Mouse (Mus musculus) testis, postnatal 10 days (tissue): ENCODE data around the gene Khdc3.
A peak's percentile ranks its signal among the peaks of the same experiment; 100 is the strongest.
"Not testable (repeated sequence)": the region's sequence is repeated elsewhere in the genome, so short reads cannot be mapped to it uniquely, and the experiment has no call there.

Source experiments
- DNase-seq: peaks from one replicate; pipeline ENCODE4 v3.0.0; 2021; ENCODE audit warnings: low spot score

Khdc3 gene

GRCm38 (mm10) chr9:73102181-73102580 is 545 bp downstream of the Khdc3 start, which contains the start of gene Gm20509:
Gene Gm20509, plus strand, starts transcription at chr9:73102470.
- no peak for DNase-seq

DNA sequence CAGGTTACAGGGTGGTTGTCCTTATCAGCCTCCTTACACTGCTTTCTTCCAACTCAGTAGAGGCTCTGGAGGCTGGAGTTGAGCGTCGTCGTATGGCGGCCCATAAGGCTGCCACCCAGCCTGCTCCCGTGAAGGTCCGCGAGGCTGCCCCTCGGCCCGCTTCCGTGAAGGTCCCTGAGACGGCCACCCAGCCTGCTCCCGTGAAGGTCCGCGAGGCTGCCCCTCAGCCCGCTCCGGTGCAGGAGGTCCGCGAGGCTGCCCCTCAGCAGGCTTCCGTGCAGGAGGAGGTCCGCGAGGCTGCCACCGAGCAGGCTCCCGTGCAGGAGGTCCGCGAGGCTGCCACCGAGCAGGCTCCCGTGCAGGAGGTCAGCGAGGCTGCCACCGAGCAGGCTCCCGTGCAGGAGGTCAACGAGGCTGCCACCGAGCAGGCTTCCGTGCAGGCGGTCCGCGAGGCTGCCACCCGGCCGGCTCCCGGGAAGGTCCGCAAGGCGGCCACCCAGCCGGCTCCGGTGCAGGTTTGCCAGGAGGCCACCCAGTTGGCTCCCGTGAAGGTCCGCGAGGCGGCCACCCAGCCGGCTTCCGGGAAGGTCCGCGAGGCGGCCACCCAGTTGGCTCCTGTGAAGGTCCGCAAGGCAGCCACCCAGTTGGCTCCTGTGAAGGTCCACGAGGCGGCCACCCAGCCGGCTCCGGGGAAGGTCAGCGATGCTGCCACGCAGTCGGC is 1.7 kb downstream of the Khdc3 start:
- peak; percentile 74 for DNase-seq

DNA sequence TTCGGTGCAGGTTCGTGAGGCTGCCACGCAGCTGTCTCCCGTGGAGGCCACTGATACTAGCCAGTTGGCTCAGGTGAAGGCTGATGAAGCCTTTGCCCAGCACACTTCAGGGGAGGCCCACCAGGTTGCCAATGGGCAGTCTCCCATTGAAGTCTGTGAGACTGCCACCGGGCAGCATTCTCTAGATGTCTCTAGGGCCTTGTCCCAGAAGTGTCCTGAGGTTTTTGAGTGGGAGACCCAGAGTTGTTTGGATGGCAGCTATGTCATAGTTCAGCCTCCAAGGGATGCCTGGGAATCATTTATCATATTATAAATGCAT is 2.2 kb downstream of the Khdc3 start:
- DNase-seq: no peak

DNA sequence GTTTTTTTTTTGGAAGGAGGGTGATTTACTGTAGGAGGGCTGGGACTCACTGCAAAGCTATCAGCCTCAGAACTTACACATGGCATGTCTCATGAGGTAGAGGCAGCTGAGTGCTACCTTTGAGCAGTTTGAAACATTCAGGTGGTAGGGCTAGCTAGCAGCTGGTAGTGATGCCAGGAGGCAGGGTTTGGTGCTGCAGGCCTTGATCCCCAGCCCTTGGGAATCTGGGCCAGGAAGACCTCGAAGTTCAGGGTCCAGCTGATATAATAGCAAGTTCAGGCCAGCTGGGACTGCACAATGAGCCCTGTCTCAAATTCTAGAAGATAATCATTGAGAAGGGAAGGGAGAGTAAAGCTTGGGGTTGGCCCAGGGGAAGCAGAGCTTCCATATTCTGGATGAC is 3.5 kb downstream of the Khdc3 start:
- DNase-seq: no peak

DNA sequence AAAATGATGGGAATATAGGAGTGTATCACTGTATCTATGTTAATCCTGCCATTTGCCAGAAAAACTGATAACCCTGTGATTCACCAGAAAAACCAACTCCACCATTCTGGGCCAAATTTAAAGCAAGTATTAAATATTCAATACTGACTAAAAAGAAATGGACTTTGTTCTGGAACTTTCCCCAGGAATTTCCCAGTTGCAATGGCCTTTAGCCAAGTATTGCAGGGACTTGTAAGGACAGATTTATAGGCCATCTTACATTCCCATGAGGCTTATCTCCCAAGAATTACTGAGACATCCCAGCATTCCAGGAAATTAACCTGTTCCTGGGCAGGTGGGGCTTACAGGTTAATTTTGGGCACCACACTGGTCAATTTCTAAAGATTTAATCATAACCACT is 4.1 kb downstream of the Khdc3 start:
- DNase-seq: no peak

- DNase-seq: peak; percentile 74
These were observed 11.6 kb downstream of the Khdc3 start, which contains the start of gene Rsl24d1 for GRCm38 (mm10) chr9:73112919-73113906. Gene Rsl24d1, plus strand, starts transcription at chr9:73113426.

- not testable (repeated sequence) for DNase-seq
These were observed 15.1 kb downstream of the Khdc3 start for GRCm38 (mm10) chr9:73116704-73117103.

GRCm38 (mm10) chr9:73118012-73118411 is 16.4 kb downstream of the Khdc3 start:
- no peak for DNase-seq

GRCm38 (mm10) chr9:73121735-73122134 is 20.1 kb downstream of the Khdc3 start:
- peak; percentile 49 for DNase-seq

GRCm38 (mm10) chr9:73125043-73125570 is 23.5 kb downstream of the Khdc3 start:
- no peak for DNase-seq

DNA sequence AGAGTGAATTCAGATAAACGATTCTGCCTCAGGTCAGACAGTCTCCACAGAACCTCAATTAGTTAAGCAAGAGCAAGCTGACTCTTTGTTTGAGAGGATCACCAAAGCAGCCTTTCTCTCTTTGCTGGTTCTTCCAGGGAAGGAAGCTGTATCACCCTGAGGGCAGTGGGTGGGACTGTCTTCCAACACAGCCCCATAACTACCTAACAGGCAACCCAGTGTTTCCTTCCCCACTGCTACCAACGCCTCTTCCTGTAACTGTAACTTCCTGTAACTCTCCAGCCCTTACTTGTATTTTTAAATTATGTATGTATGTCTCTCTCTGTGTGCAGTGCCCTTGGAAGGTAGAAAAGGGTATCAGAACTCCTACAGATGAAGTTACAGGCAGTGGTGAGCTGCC is 25.8 kb downstream of the Khdc3 start:
- no peak for DNase-seq

GRCm38 (mm10) chr9:73129875-73130274 is 28.2 kb downstream of the Khdc3 start:
- DNase-seq: no peak

GRCm38 (mm10) chr9:73130529-73130928 is 28.9 kb downstream of the Khdc3 start:
- no peak for DNase-seq

DNA sequence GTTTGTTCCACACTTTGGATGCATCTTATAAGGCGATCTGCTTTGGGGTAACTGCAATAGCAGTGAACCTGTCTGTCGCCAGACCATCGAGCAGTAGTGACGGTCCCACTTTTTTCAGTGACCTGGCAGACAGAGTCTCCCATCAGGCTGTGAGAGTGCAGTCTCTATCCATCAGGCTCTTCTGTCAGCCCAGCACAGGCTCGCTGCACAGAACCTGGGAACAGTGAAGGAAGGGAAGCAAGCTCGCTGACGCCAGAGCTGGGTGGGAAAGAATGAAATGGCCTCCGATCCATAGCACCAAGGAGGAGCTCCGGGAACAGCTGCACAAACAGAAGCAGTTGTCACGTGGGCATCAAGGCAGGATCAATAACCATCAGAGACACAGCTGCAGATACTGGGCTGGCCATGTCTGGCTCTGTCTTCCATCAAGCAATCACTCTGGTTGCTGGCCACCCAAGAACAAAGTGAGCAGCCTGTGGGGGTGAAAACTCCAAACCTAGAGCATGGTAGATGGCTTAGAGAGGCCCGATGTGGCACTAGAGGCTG is 35.8 kb downstream of the Khdc3 start:
- no peak for DNase-seq
